In genomic region chr4:133375812-133376577, GRCm38 (mm10) we compare ENCODE assay signal across 10 mouse cellular contexts. TPM values are rescaled to one million over a fixed set of nuclear protein-coding genes. Genes with fewer than 3 reads are reported as not detected.
DNase-seq lines count a peak whose midpoint lies in the region; ATAC-seq and TF ChIP-seq lines count a peak whose summit lies in the region.
"Had no signal": no experiment of that assay in that cellular context is flagged by ENCODE, and none has a peak within 500 bp of the region (broad histone marks: within the 10 kb centered on the region; RNA-seq: fewer than 3 reads in every experiment).

No protein-coding gene starts in this region.

- no peaks in the 10 kb centered on the region for H3K9me3 ChIP-seq in heart, embryonic 10.5 days
- H3K9me3 ChIP-seq in MEL (replicated peaks; ENCODE audit: insufficient read depth, low read length) = no peaks in the 10 kb centered on the region
- no peaks in the 10 kb centered on the region for H3K9me3 ChIP-seq in liver, embryonic 11.5 days (ENCODE audit: control insufficient read depth, low read length)

- peaks cover 90% of the 10 kb centered on the region for H3K4me1 ChIP-seq in heart, embryonic 10.5 days
- peaks cover 30% of the 10 kb centered on the region for H3K4me1 ChIP-seq in lung, adult 2 months (ENCODE audit: control insufficient read depth, insufficient read depth, low read length)
- H3K4me1 ChIP-seq in MEL (ENCODE audit: control insufficient read depth in 1 of 2, insufficient read depth in 2 of 2, low read length in 2 of 2) = peaks cover 47 to 67% of the 10 kb centered on the region in 2 experiments
- H3K4me1 ChIP-seq in liver, embryonic 11.5 days (replicated peaks; ENCODE audit: control insufficient read depth, insufficient read depth, low read length) = peaks cover 84% of the 10 kb centered on the region

- H3K4me2 ChIP-seq in liver, embryonic 11.5 days = peak overlapping the region; percentile 41

- H3K36me3 ChIP-seq in heart, embryonic 10.5 days = peaks cover 4% of the 10 kb centered on the region; the same call in 1 of the 2 replicates
- peaks cover 0 to 61% of the 10 kb centered on the region in 2 experiments; a peak in 2 of 4 replicates for H3K36me3 ChIP-seq in MEL (ENCODE audit: control insufficient read depth in 1 of 2, insufficient read depth in 2 of 2, low read length in 2 of 2)
- 0 out of 2 replicates have a peak, but pooled peaks cover 3% of the 10 kb centered on the region for H3K36me3 ChIP-seq in liver, embryonic 11.5 days (ENCODE audit: control insufficient read depth, insufficient read depth, low read length)

- peak overlapping the region; percentile 43 for H3K27ac ChIP-seq in heart, embryonic 10.5 days
- H3K27ac ChIP-seq in MEL (ENCODE audit: control insufficient read depth, low read depth, low read length) = peak overlapping the region; percentile 74
- H3K27ac ChIP-seq in liver, embryonic 11.5 days (ENCODE audit: low read depth, low read length) = peak overlapping the region; percentile 28; the same call in 1 of the 2 replicates
- H3K27ac ChIP-seq: heart, adult 2 months; kidney, postnatal 0 days had no signal

- H3K9ac ChIP-seq in MEL (ENCODE audit: control insufficient read depth, low read depth, low read length, poor library complexity, severe bottlenecking) = peak overlapping the region; percentile 5; the same call in 1 of the 2 replicates
- no peak overlapping the region for H3K9ac ChIP-seq in liver, embryonic 11.5 days (ENCODE audit: low read depth, low read length)

- no peaks in the 10 kb centered on the region for H3K27me3 ChIP-seq in heart, embryonic 10.5 days (ENCODE audit: insufficient read depth, poor library complexity, severe bottlenecking)
- no peaks in the 10 kb centered on the region for H3K27me3 ChIP-seq in MEL (ENCODE audit: control insufficient read depth in 1 of 2, insufficient read depth in 2 of 2, low read length in 2 of 2)
- H3K27me3 ChIP-seq in liver, embryonic 11.5 days (replicated peaks; ENCODE audit: control insufficient read depth, insufficient read depth, low read length) = no peaks in the 10 kb centered on the region

- no peak overlapping the region for H3K4me3 ChIP-seq in heart, embryonic 10.5 days
- H3K4me3 ChIP-seq in lung, adult 2 months (replicated peaks; ENCODE audit: extremely low read depth, low read depth, low read length) = no peak overlapping the region
- peak overlapping the region in 1 of 2 experiments; percentile 49; a peak in 2 of 4 replicates for H3K4me3 ChIP-seq in MEL (ENCODE audit: control insufficient read depth in 1 of 2, insufficient read depth in 1 of 2, low read depth in 2 of 2, low read length in 2 of 2)
- H3K4me3 ChIP-seq in liver, embryonic 11.5 days (ENCODE audit: low read depth, low read length) = no peak overlapping the region
- H3K4me3 ChIP-seq: heart, adult 2 months had no signal

- peak; percentile 37; the same call in 1 of the 2 replicates for ATAC-seq in liver, embryonic 11.5 days (replicated peaks; ENCODE audit: low FRiP score)
- ATAC-seq in granulocyte monocyte progenitor cell, adult 5-6 weeks (replicated peaks; ENCODE audit: poor library complexity, severe bottlenecking) = no peak

- 60% methylated on average over 10 of the region's 10 CpGs for WGBS in heart, embryonic 10.5 days
- WGBS in lung, adult 2 months = 75% methylated on average over 10 of the region's 10 CpGs
- 48% methylated on average over 10 of the region's 10 CpGs for WGBS in liver, embryonic 11.5 days

- no peak for TF ChIP-seq RAD21 in MEL (IDR thresholded peaks at IDR 0.05; ENCODE audit: low read depth, low read length)

- TF ChIP-seq EP300 in MEL (IDR thresholded peaks at IDR 0.05; ENCODE audit: low read depth in 1 of 2, low read length in 2 of 2) = peak; percentile 91 to 95

- no peak for TF ChIP-seq POLR2A in lung, adult 2 months (IDR thresholded peaks at IDR 0.05; ENCODE audit: borderline replicate concordance, extremely low read depth, low read depth, low read length)
- no peak for TF ChIP-seq POLR2A in MEL (IDR thresholded peaks at IDR 0.05; ENCODE audit: control insufficient read depth in 1 of 2, insufficient read depth in 1 of 2, low read depth in 1 of 2, low read length in 2 of 2, poor library complexity in 1 of 2)

- H3K79me2 ChIP-seq in MEL (ENCODE audit: control insufficient read depth, insufficient read depth, low read length, poor library complexity) = peaks cover 25% of the 10 kb centered on the region

- DNase-seq in heart, embryonic 10.5 days (ENCODE audit: low spot score) = no peak
- no peak for DNase-seq in heart, adult 18-20 months
- peak; percentile 20 for DNase-seq in lung, postnatal 10 days
- no peak for DNase-seq in lung, adult 2 months
- DNase-seq in MEL (ENCODE audit: low read depth, low spot score) = peak; percentile 72
- DNase-seq in liver, embryonic 11.5 days (ENCODE audit: low spot score) = no peak
- no peak for DNase-seq in gastrocnemius, adult 8-10 months (ENCODE audit: low spot score in 2 of 2)

- TF ChIP-seq CTCF in lung, adult 2 months (IDR thresholded peaks at IDR 0.05; ENCODE audit: insufficient read depth, low read length) = no peak
- TF ChIP-seq CTCF in MEL (IDR thresholded peaks at IDR 0.05 in 2 of 3, conservative IDR thresholded peaks at IDR 0.05 in 1 of 3; ENCODE audit: control insufficient read depth in 1 of 3, insufficient read depth in 1 of 3, low read depth in 2 of 3, low read length in 3 of 3, poor library complexity in 1 of 3, severe bottlenecking in 1 of 3) = no peak

TF ChIP-seq in MEL, 35 proteins besides CTCF, POLR2A, EP300 and RAD21 (continues in another document):
- TF ChIP-seq MEF2A (IDR thresholded peaks at IDR 0.05; ENCODE audit: extremely low read depth, insufficient replicate concordance, low read depth, low read length, poor library complexity, severe bottlenecking) (0 out of 2 replicates have a peak, but pooled peaks have one; percentile 74), RCOR1 (IDR thresholded peaks at IDR 0.05; ENCODE audit: low read depth, low read length) (peak; percentile 82), HCFC1 (IDR thresholded peaks at IDR 0.05; ENCODE audit: low read depth, low read length) (0 out of 2 replicates have a peak, but pooled peaks have one; percentile 27), MXI1 (IDR thresholded peaks at IDR 0.05; ENCODE audit: low read depth, low read length) (no peak), MAZ (IDR thresholded peaks at IDR 0.05; ENCODE audit: low read depth, low read length) (peak; percentile 86), ELF1 (IDR thresholded peaks at IDR 0.05; ENCODE audit: low read depth, low read length) (peak; percentile 45; the same call in 1 of the 2 replicates), TAL1 (IDR thresholded peaks at IDR 0.05; ENCODE audit: low read length) (peak; percentile 67), POLR2AphosphoS5 (IDR thresholded peaks at IDR 0.05; ENCODE audit: borderline replicate concordance, low read depth, low read length) (no peak), SMC3 (IDR thresholded peaks at IDR 0.05; ENCODE audit: low read depth, low read length) (no peak), MAX (IDR thresholded peaks at IDR 0.05; ENCODE audit: low read length) (no peak; the same call in 1 of the 2 replicates), CHD2 (IDR thresholded peaks at IDR 0.05; ENCODE audit: low read length) (peak; percentile 28; the same call in 1 of the 2 replicates), POLR2AphosphoS2 (IDR thresholded peaks at IDR 0.05; ENCODE audit: low read length) (no peak), CHD1 (IDR thresholded peaks at IDR 0.05; ENCODE audit: low read depth, low read length) (no peak), E2F4 (IDR thresholded peaks at IDR 0.05; ENCODE audit: borderline replicate concordance, low read depth, low read length) (no peak), ZNF384 (IDR thresholded peaks at IDR 0.05; ENCODE audit: low read depth, low read length) (peak; percentile 28; the same call in 1 of the 2 replicates), ETS1 (IDR thresholded peaks at IDR 0.05; ENCODE audit: low read depth, low read length) (peak; percentile 89), SIN3A (IDR thresholded peaks at IDR 0.05; ENCODE audit: low read length) (peak; percentile 76), ZKSCAN1 (IDR thresholded peaks at IDR 0.05; ENCODE audit: low read depth, low read length) (no peak), MYB (IDR thresholded peaks at IDR 0.05; ENCODE audit: low read depth, low read length) (no peak; the same call in 1 of the 2 replicates), NRF1 (IDR thresholded peaks at IDR 0.05; ENCODE audit: insufficient read depth, low read depth, low read length, poor library complexity, severe bottlenecking) (no peak), BHLHE40 (IDR thresholded peaks at IDR 0.05; ENCODE audit: borderline replicate concordance, low read depth, low read length) (peak; percentile 81), ZC3H11A (IDR thresholded peaks at IDR 0.05; ENCODE audit: low read depth, low read length) (0 out of 2 replicates have a peak, but pooled peaks have one; percentile 15)

RNA-seq across cellular contexts. Expression of gene Slc9a1, which starts 6.5 kb away (rescaled TPM):
- 7.6 and 8.2 TPM in 2 replicates for polyA plus RNA-seq in heart, embryonic 10.5 days (2016; fragmentation: Nextera tagmentation; extraction: Ambion mirVana)
- 10 to 100 TPM; 17.6 to 19.6 TPM for total RNA-seq in heart, adult 18-20 months (2021)
- polyA plus RNA-seq in lung, adult 2 months (2012; rRNA removed) = 39.9 and 40.4 TPM in 2 replicates
- 2.8 and 3.1 TPM in 2 replicates for total RNA-seq in MEL (2012; rRNA removed)
- polyA plus RNA-seq in MEL (2012; ENCODE audit: insufficient read depth in 1 of 2, insufficient read length in 2 of 2, low read depth in 1 of 2, low replicate concordance in 2 of 2, missing spikeins in 1 of 2) = 10 to 100 TPM in 1 of 2 experiments, not detected in 1; 14.0 TPM
- polyA plus RNA-seq in liver, embryonic 11.5 days (2014; fragmentation: Nextera tagmentation; extraction: Ambion mirVana) = 6.9 and 7.7 TPM in 2 replicates
- 1 to 10 TPM; 6.9 to 9.8 (median 8.4) TPM for total RNA-seq in gastrocnemius, adult 8-10 months (2022)
- total RNA-seq in granulocyte monocyte progenitor cell, adult 5-6 weeks (2014; fragmentation: Nextera tagmentation) = 17.4 and 22.1 TPM in 2 replicates
- total RNA-seq in granulocyte monocyte progenitor cell, adult 5-6 weeks (2017) = 9.9 and 14.6 TPM in 2 replicates

RNA-seq across cellular contexts. Expression of gene Wdtc1, which starts 22.7 kb away (rescaled TPM):
- 13.4 and 14.2 TPM in 2 replicates for polyA plus RNA-seq in heart, embryonic 10.5 days (2016; fragmentation: Nextera tagmentation; extraction: Ambion mirVana)
- total RNA-seq in heart, adult 18-20 months (2021) = 10 to 100 TPM; 71.9 to 73.6 TPM
- 49.1 and 50.3 TPM in 2 replicates for polyA plus RNA-seq in lung, adult 2 months (2012; rRNA removed)
- 12.5 and 13.2 TPM in 2 replicates for total RNA-seq in MEL (2012; rRNA removed)
- polyA plus RNA-seq in MEL (2012; ENCODE audit: insufficient read depth in 1 of 2, insufficient read length in 2 of 2, low read depth in 1 of 2, low replicate concordance in 2 of 2, missing spikeins in 1 of 2) = 10 to 100 TPM in 1 of 2 experiments, not detected in 1; 35.3 TPM
- 14.0 and 14.5 TPM in 2 replicates for polyA plus RNA-seq in liver, embryonic 11.5 days (2014; fragmentation: Nextera tagmentation; extraction: Ambion mirVana)
- 100 to 1,000 TPM in 2 of 4 experiments, 10 to 100 TPM in 2; 85.4 to 104 (median 95.3) TPM for total RNA-seq in gastrocnemius, adult 8-10 months (2022)
- total RNA-seq in granulocyte monocyte progenitor cell, adult 5-6 weeks (2014; fragmentation: Nextera tagmentation) = 10.2 and 10.7 TPM in 2 replicates
- total RNA-seq in granulocyte monocyte progenitor cell, adult 5-6 weeks (2017) = 7.2 and 9.1 TPM in 2 replicates

Comparison
In these comparisons a context has a peak if more than half of its experiments do, and no peak if none do; other contexts are left out.
1. DNase-seq: peak in lung, postnatal 10 days (single experiment) and MEL (single experiment); none in heart, embryonic 10.5 days (single experiment), heart, adult 18-20 months (0 of 2), lung, adult 2 months (single experiment), liver, embryonic 11.5 days (single experiment) and gastrocnemius, adult 8-10 months (0 of 2).
2. Peak in every context shown above with its lines, with median percentiles within 50 percentile points of each other: H3K27ac ChIP-seq.